Mouse (Mus musculus) kidney, embryonic 14.5 days (tissue): ENCODE data around the gene Golim4. TPM values are rescaled to one million over a fixed set of nuclear protein-coding genes. Genes with fewer than 3 reads are reported as not detected.

Experiments
- ATAC-seq: fragments of 200-750 bp; cut with Nextera tagmentation; 2 replicates; pipeline ENCODE4 v1.8.0; 2017; ENCODE audit warnings: moderate number of reproducible peaks, mild to moderate bottlenecking, moderate TSS enrichment, moderate library complexity; ENCODE audit not compliant: low FRiP score, low TSS enrichment
- H3K27ac ChIP-seq: fragments of 300-500 bp; sonication (generic); 2 replicates; pipeline ENCODE4 v1.5.1; 2014; ENCODE audit warnings: low read depth, mild to moderate bottlenecking, low read length, moderate library complexity, mixed read lengths
- H3K27me3 ChIP-seq: fragments of 300-500 bp; sonication (generic); 2 replicates; pipeline ENCODE4 v1.6.1; 2014; ENCODE audit warnings: mild to moderate bottlenecking, low read length; ENCODE audit not compliant: control insufficient read depth, insufficient read depth
- H3K36me3 ChIP-seq: fragments of 300-500 bp; sonication (generic); 2 replicates; pipeline ENCODE4 v1.6.1; 2014; ENCODE audit warnings: low read length, mixed read lengths; ENCODE audit not compliant: control insufficient read depth, insufficient read depth
- H3K4me1 ChIP-seq: fragments of 300-500 bp; sonication (generic); 2 replicates; pipeline ENCODE4 v1.6.1; 2014; ENCODE audit warnings: low read length, mixed read lengths; ENCODE audit not compliant: control insufficient read depth, insufficient read depth
- H3K4me2 ChIP-seq: fragments of 300-500 bp; sonication (generic); replicated peaks from 2 replicates; pipeline ENCODE4 v1.6.1; 2014; ENCODE audit warnings: low read depth, mild to moderate bottlenecking, low read length
- H3K4me3 ChIP-seq: fragments of 300-500 bp; sonication (generic); 2 replicates; pipeline ENCODE4 v1.5.1; 2014; ENCODE audit warnings: mild to moderate bottlenecking, low read length
- H3K9ac ChIP-seq: fragments of 300-500 bp; sonication (generic); 2 replicates; pipeline ENCODE4 v1.6.1; 2014; ENCODE audit warnings: low read depth, mild to moderate bottlenecking, low read length, moderate library complexity
- H3K9me3 ChIP-seq: fragments of 300-500 bp; sonication (generic); 2 replicates; pipeline ENCODE4 v1.6.1; 2016; ENCODE audit warnings: low read length; ENCODE audit not compliant: control insufficient read depth
- WGBS: fragments of 180-500 bp; shearing (Covaris S2); extraction: QIAGEN DNeasy Blood & Tissue Kit; methylation state at CpG from one replicate; pipeline ENCODE4 v1.1.7; 2014; 5-methylcytosine and 5-hydroxymethylcytosine counted together
- polyA plus RNA-seq: library from polyadenylated mRNA; unstranded; fragments of >200 nt; fragmentation: Nextera tagmentation; extraction: Ambion mirVana; gene quantifications from 2 replicates; pipeline ENCODE4 v1.2.1, GENCODE M21; 2014

The Golim4 gene
- polyA plus RNA-seq, 1 experiment from 2014 or later = 51.7 TPM

- H3K27ac ChIP-seq = no peak overlapping the region
- peak; percentile 93 for ATAC-seq
- H3K4me3 ChIP-seq = no peak overlapping the region
- H3K9ac ChIP-seq = no peak overlapping the region
- H3K9me3 ChIP-seq = no peaks in the 10 kb centered on the region
- WGBS = 48% methylated on average over 12 of the region's 12 CpGs
- H3K36me3 ChIP-seq = no peaks in the 10 kb centered on the region
- no peaks in the 10 kb centered on the region for H3K4me1 ChIP-seq
- no peak overlapping the region for H3K4me2 ChIP-seq
- no peaks in the 10 kb centered on the region for H3K27me3 ChIP-seq
These were observed 96.0 kb downstream of the Golim4 start for GRCm38 (mm10) chr3:75860760-75861159.

DNA sequence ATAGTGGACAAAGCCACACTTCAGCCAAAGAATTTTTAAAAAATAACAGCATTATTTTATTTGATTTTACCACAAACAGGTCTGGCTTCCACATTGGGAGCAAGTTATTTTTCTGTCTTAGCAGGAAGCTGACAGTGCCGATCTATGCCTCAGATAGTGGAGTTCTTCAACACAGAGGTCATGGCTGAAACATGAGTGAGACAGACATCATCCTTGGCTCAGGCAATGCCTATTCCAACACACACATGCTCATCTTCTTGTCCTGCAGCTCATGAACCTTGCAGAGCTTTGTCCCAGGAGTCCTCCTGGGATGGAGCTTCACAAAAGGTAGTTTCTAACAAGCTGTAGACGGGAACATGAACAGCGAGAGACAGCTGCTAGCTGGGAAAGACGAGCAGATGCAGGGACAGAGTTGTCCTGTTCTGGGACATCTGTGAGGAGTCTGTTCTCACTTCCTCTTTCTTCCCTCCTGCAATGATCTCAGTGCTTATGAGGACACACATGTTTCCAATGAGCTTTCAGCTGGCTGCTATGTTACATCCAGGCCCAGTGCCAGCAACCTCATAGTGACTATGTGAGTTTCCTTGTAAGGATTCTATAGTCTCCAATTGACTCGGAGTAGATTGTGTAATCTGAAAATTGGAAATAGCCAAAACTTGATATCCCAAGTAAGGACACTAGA, 121.3 kb downstream of the Golim4 start:
- Histone ChIP-seq H3K27ac (no peak overlapping the region), H3K36me3 (no peaks in the 10 kb centered on the region), H3K4me3 (no peak overlapping the region), H3K4me2 (no peak overlapping the region), H3K4me1 (no peaks in the 10 kb centered on the region), H3K9me3 (no peaks in the 10 kb centered on the region), H3K27me3 (no peaks in the 10 kb centered on the region), H3K9ac (no peak overlapping the region)
- WGBS = 85% methylated on average over 5 of the region's 5 CpGs
- no peak for ATAC-seq

DNA sequence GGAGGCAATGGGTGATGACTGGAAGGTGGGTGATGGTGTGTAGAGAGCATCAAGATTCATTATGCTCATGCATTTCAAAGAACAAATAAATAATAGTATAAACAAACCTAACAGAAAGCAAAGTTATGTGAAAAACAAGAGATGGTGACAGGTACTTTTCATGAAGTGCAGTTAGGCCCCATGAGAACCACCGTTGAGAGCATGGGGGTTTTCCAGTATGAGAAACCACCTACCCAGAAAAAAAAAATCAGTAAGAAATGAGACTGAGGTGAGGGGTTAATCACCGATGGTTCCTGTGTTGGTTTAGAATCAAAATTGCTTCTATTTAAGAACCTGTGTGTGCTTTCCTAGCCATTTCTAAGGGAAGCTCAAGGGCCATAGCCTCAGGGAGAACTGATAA, 121.9 kb downstream of the Golim4 start:
- Histone ChIP-seq H3K4me3 (no peak overlapping the region), H3K4me1 (no peaks in the 10 kb centered on the region), H3K9me3 (no peaks in the 10 kb centered on the region), H3K36me3 (no peaks in the 10 kb centered on the region), H3K9ac (no peak overlapping the region), H3K27me3 (no peaks in the 10 kb centered on the region), H3K4me2 (no peak overlapping the region), H3K27ac (no peak overlapping the region)
- no peak for ATAC-seq
- 78% methylated on average over 2 of the region's 2 CpGs for WGBS

Other genes with a start within 250 kb of the Golim4 start
- not detected in 2 replicates for gene Gm29133, start 208.8 kb downstream of the Golim4 start, polyA plus RNA-seq
- 0.19 TPM in 1 of 2 replicates, not detected in the other for gene Fstl5, start 117.3 kb upstream of the Golim4 start, polyA plus RNA-seq